21 mouse cellular contexts compared by ENCODE assay signal in genomic region chr3:153536260-153536659, GRCm38 (mm10).
"Had no signal": no experiment of that assay in that cellular context is flagged by ENCODE, and none has a peak within 500 bp of the region (broad histone marks: within the 10 kb centered on the region; RNA-seq: fewer than 3 reads in every experiment).

No protein-coding gene starts in this region.

- DNase-seq: kidney, adult 9 months; kidney, postnatal 14 days; kidney, postnatal 4 days; liver, postnatal 0 days; lung, embryonic 14.5 days; lung, postnatal 36 days; retina, postnatal 1 day; thymus, adult 18-20 months; thymus, postnatal 14 days; thymus, postnatal 4 days had no signal

- H3K27me3 ChIP-seq: limb, embryonic 12.5 days; limb, embryonic 15.5 days; megakaryocyte, embryonic 14.5 days; midbrain, embryonic 13.5 days; neural tube, embryonic 13.5 days had no signal

- H3K4me1 ChIP-seq: limb, embryonic 15.5 days; midbrain, embryonic 10.5 days; midbrain, embryonic 13.5 days had no signal

- ATAC-seq: liver, postnatal 0 days; lung, postnatal 0 days; midbrain, embryonic 13.5 days; midbrain, embryonic 16.5 days had no signal

- H3K4me2 ChIP-seq: limb, embryonic 12.5 days; limb, embryonic 15.5 days; liver, embryonic 11.5 days; lung, embryonic 14.5 days; midbrain, embryonic 13.5 days; neural tube, embryonic 13.5 days had no signal

- H3K4me3 ChIP-seq: limb, embryonic 12.5 days; limb, embryonic 15.5 days; megakaryocyte, embryonic 14.5 days; midbrain, embryonic 10.5 days; midbrain, embryonic 13.5 days; myocyte; neural tube, embryonic 13.5 days had no signal

- H3K9ac ChIP-seq: limb, embryonic 12.5 days; limb, embryonic 15.5 days; liver, embryonic 14.5 days; liver, postnatal 0 days; lung, embryonic 14.5 days; midbrain, embryonic 13.5 days; neural tube, embryonic 13.5 days had no signal

- H3K9me3 ChIP-seq: limb, embryonic 12.5 days; limb, embryonic 15.5 days; midbrain, embryonic 10.5 days; midbrain, embryonic 13.5 days; neural tube, embryonic 13.5 days had no signal

- H3K36me3 ChIP-seq: limb, embryonic 12.5 days; limb, embryonic 15.5 days; midbrain, embryonic 10.5 days; midbrain, embryonic 13.5 days; neural tube, embryonic 13.5 days had no signal

- H3K27ac ChIP-seq: limb, embryonic 12.5 days; limb, embryonic 15.5 days; liver, embryonic 14.5 days; midbrain, embryonic 10.5 days; midbrain, embryonic 13.5 days; neural tube, embryonic 13.5 days had no signal
